Mouse (Mus musculus): ENCODE measurements at regions not wholly inside any gene's neighbourhood (a gene's known extent, or its start where the extent isn't known, plus 50 kb on each side); places are given as distances from the start of the nearest gene placed in this dataset.

GRCm38 (mm10) chr19:27566929-27567328 lies 137.3 kb upstream of the Pum3 start:
- Histone ChIP-seq H3K27me3 (ENCODE audit: control insufficient read depth in 1 of 2, insufficient read depth in 2 of 2, low read length in 2 of 2) (no peaks in the 10 kb centered on the region), H3K4me1 (ENCODE audit: control insufficient read depth in 1 of 2, insufficient read depth in 2 of 2, low read length in 2 of 2) (no peaks in the 10 kb centered on the region), H3K79me2 (ENCODE audit: control insufficient read depth, insufficient read depth, low read length, poor library complexity) (no peaks in the 10 kb centered on the region), H3K36me3 (ENCODE audit: control insufficient read depth in 1 of 2, insufficient read depth in 2 of 2, low read length in 2 of 2) (no peaks in the 10 kb centered on the region), H3K9ac (ENCODE audit: control insufficient read depth, low read depth, low read length, poor library complexity, severe bottlenecking) (no peak overlapping the region), H3K27ac (ENCODE audit: control insufficient read depth, low read depth, low read length) (no peak overlapping the region), H3K9me3 (replicated peaks; ENCODE audit: insufficient read depth, low read length) (no peaks in the 10 kb centered on the region), H3K4me3 (ENCODE audit: control insufficient read depth in 1 of 2, insufficient read depth in 1 of 2, low read depth in 2 of 2, low read length in 2 of 2) (no peak overlapping the region)
- DNase-seq (ENCODE audit: low read depth, low spot score) = no peak
- TF ChIP-seq KAT2A (conservative IDR thresholded peaks at IDR 0.05; ENCODE audit: low read depth, low read length) (no peak), ZC3H11A (IDR thresholded peaks at IDR 0.05; ENCODE audit: low read depth, low read length) (no peak), MYC (IDR thresholded peaks at IDR 0.05; ENCODE audit: low read depth, low read length) (no peak)

- no peaks in the 10 kb centered on the region for H3K79me2 ChIP-seq (ENCODE audit: control insufficient read depth, insufficient read depth, low read length, poor library complexity)
- H3K4me3 ChIP-seq (ENCODE audit: control insufficient read depth in 1 of 2, insufficient read depth in 1 of 2, low read depth in 2 of 2, low read length in 2 of 2) = no peak overlapping the region
- no peak for TF ChIP-seq MEF2A (IDR thresholded peaks at IDR 0.05; ENCODE audit: extremely low read depth, insufficient replicate concordance, low read depth, low read length, poor library complexity, severe bottlenecking)
- H3K4me1 ChIP-seq (ENCODE audit: control insufficient read depth in 1 of 2, insufficient read depth in 2 of 2, low read length in 2 of 2) = no peaks in the 10 kb centered on the region
- H3K36me3 ChIP-seq (ENCODE audit: control insufficient read depth in 1 of 2, insufficient read depth in 2 of 2, low read length in 2 of 2) = no peaks in the 10 kb centered on the region
- H3K9me3 ChIP-seq (replicated peaks; ENCODE audit: insufficient read depth, low read length) = no peaks in the 10 kb centered on the region
- H3K27ac ChIP-seq (ENCODE audit: control insufficient read depth, low read depth, low read length) = no peak overlapping the region
- H3K27me3 ChIP-seq (ENCODE audit: control insufficient read depth in 1 of 2, insufficient read depth in 2 of 2, low read length in 2 of 2) = no peaks in the 10 kb centered on the region
- H3K9ac ChIP-seq (ENCODE audit: control insufficient read depth, low read depth, low read length, poor library complexity, severe bottlenecking) = no peak overlapping the region
- no peak for DNase-seq (ENCODE audit: low read depth, low spot score)
Measured at GRCm38 (mm10) chr19:27566060-27566459, 136.4 kb upstream of the Pum3 start.

- no peaks in the 10 kb centered on the region for H3K79me2 ChIP-seq (ENCODE audit: control insufficient read depth, insufficient read depth, low read length, poor library complexity)
- no peaks in the 10 kb centered on the region for H3K27me3 ChIP-seq (ENCODE audit: control insufficient read depth in 1 of 2, insufficient read depth in 2 of 2, low read length in 2 of 2)
- TF ChIP-seq MAX (IDR thresholded peaks at IDR 0.05; ENCODE audit: low read length) (no peak), MAFK (IDR thresholded peaks at IDR 0.05; ENCODE audit: borderline replicate concordance, low read depth, low read length) (no peak), ZNF384 (IDR thresholded peaks at IDR 0.05; ENCODE audit: low read depth, low read length) (no peak), RAD21 (IDR thresholded peaks at IDR 0.05; ENCODE audit: low read depth, low read length) (no peak)
- no peaks in the 10 kb centered on the region for H3K9me3 ChIP-seq (replicated peaks; ENCODE audit: insufficient read depth, low read length)
- no peaks in the 10 kb centered on the region for H3K4me1 ChIP-seq (ENCODE audit: control insufficient read depth in 1 of 2, insufficient read depth in 2 of 2, low read length in 2 of 2)
- DNase-seq (ENCODE audit: low read depth, low spot score) = no peak
- H3K36me3 ChIP-seq (ENCODE audit: control insufficient read depth in 1 of 2, insufficient read depth in 2 of 2, low read length in 2 of 2) = no peaks in the 10 kb centered on the region
- no peak overlapping the region for H3K27ac ChIP-seq (ENCODE audit: control insufficient read depth, low read depth, low read length)
- H3K4me3 ChIP-seq (ENCODE audit: control insufficient read depth in 1 of 2, insufficient read depth in 1 of 2, low read depth in 2 of 2, low read length in 2 of 2) = no peak overlapping the region
- H3K9ac ChIP-seq (ENCODE audit: control insufficient read depth, low read depth, low read length, poor library complexity, severe bottlenecking) = no peak overlapping the region
Measured at GRCm38 (mm10) chr19:27564086-27564485, 134.5 kb upstream of the Pum3 start.

- DNase-seq (ENCODE audit: low read depth, low spot score) = no peak
- no peak overlapping the region for H3K4me3 ChIP-seq (ENCODE audit: control insufficient read depth in 1 of 2, insufficient read depth in 1 of 2, low read depth in 2 of 2, low read length in 2 of 2)
- H3K9me3 ChIP-seq (replicated peaks; ENCODE audit: insufficient read depth, low read length) = no peaks in the 10 kb centered on the region
- H3K9ac ChIP-seq (ENCODE audit: control insufficient read depth, low read depth, low read length, poor library complexity, severe bottlenecking) = no peak overlapping the region
- H3K27ac ChIP-seq (ENCODE audit: control insufficient read depth, low read depth, low read length) = no peak overlapping the region
- H3K27me3 ChIP-seq (ENCODE audit: control insufficient read depth in 1 of 2, insufficient read depth in 2 of 2, low read length in 2 of 2) = no peaks in the 10 kb centered on the region
- no peaks in the 10 kb centered on the region for H3K4me1 ChIP-seq (ENCODE audit: control insufficient read depth in 1 of 2, insufficient read depth in 2 of 2, low read length in 2 of 2)
- no peaks in the 10 kb centered on the region for H3K36me3 ChIP-seq (ENCODE audit: control insufficient read depth in 1 of 2, insufficient read depth in 2 of 2, low read length in 2 of 2)
- H3K79me2 ChIP-seq (ENCODE audit: control insufficient read depth, insufficient read depth, low read length, poor library complexity) = no peaks in the 10 kb centered on the region
- TF ChIP-seq ZC3H11A (IDR thresholded peaks at IDR 0.05; ENCODE audit: low read depth, low read length) = no peak
- no peak for TF ChIP-seq ZNF384 (IDR thresholded peaks at IDR 0.05; ENCODE audit: low read depth, low read length)
- no peak for TF ChIP-seq ELF1 (IDR thresholded peaks at IDR 0.05; ENCODE audit: low read depth, low read length)
- TF ChIP-seq POLR2AphosphoS2 (IDR thresholded peaks at IDR 0.05; ENCODE audit: low read length) = no peak
- TF ChIP-seq SMC3 (IDR thresholded peaks at IDR 0.05; ENCODE audit: low read depth, low read length) = no peak
- no peak for TF ChIP-seq RCOR1 (IDR thresholded peaks at IDR 0.05; ENCODE audit: low read depth, low read length)
- no peak for TF ChIP-seq RAD21 (IDR thresholded peaks at IDR 0.05; ENCODE audit: low read depth, low read length)
- no peak for TF ChIP-seq CHD1 (IDR thresholded peaks at IDR 0.05; ENCODE audit: low read depth, low read length)
- no peak for TF ChIP-seq MXI1 (IDR thresholded peaks at IDR 0.05; ENCODE audit: low read depth, low read length)
- no peak for TF ChIP-seq GABPA (IDR thresholded peaks at IDR 0.05; ENCODE audit: low read depth, low read length)
- no peak for TF ChIP-seq TBP (IDR thresholded peaks at IDR 0.05; ENCODE audit: low read depth, low read length)
Measured at GRCm38 (mm10) chr19:27563592-27563991, 134.0 kb upstream of the Pum3 start.

Data from MEL (cell line).